Mouse (Mus musculus): Measurements from ENCODE around the gene Cox7b. TPM values are rescaled to one million over a fixed set of nuclear protein-coding genes. Genes with fewer than 3 reads are reported as not detected.

The Cox7b gene
- polyA plus RNA-seq, 1 experiment from 2014 or later: 309 TPM

GRCm38 (mm10) chrX:106045455-106045854 lies 30.0 kb downstream of the Cox7b start:
- 54% methylated on average over 2 of the region's 2 CpGs for WGBS
- Histone ChIP-seq H3K9me3 (ENCODE audit: control insufficient read depth, low read length) (no peaks in the 10 kb centered on the region), H3K27ac (ENCODE audit: low read depth, low read length) (no peak overlapping the region), H3K36me3 (ENCODE audit: control insufficient read depth, insufficient read depth, low read length) (no peaks in the 10 kb centered on the region), H3K9ac (ENCODE audit: low read depth, low read length) (no peak overlapping the region), H3K4me2 (replicated peaks; ENCODE audit: low read depth, low read length) (no peak overlapping the region), H3K4me1 (replicated peaks; ENCODE audit: control insufficient read depth, insufficient read depth, low read length) (no peaks in the 10 kb centered on the region), H3K4me3 (ENCODE audit: low read depth, low read length) (no peak overlapping the region), H3K27me3 (ENCODE audit: control insufficient read depth, insufficient read depth, low read length) (no peaks in the 10 kb centered on the region)
- DNase-seq (ENCODE audit: low spot score) (no peak), ATAC-seq (ENCODE audit: low FRiP score) (no peak)

GRCm38 (mm10) chrX:106045928-106046327 lies 30.4 kb downstream of the Cox7b start:
- ATAC-seq (ENCODE audit: low FRiP score) (no peak), DNase-seq (ENCODE audit: low spot score) (no peak)
- H3K36me3 ChIP-seq (ENCODE audit: control insufficient read depth, insufficient read depth, low read length): no peaks in the 10 kb centered on the region
- WGBS: 71% methylated on average over 9 of the region's 9 CpGs
- no peak overlapping the region for H3K4me3 ChIP-seq (ENCODE audit: low read depth, low read length)
- no peaks in the 10 kb centered on the region for H3K9me3 ChIP-seq (ENCODE audit: control insufficient read depth, low read length)
- H3K4me2 ChIP-seq (replicated peaks; ENCODE audit: low read depth, low read length): no peak overlapping the region
- no peaks in the 10 kb centered on the region for H3K27me3 ChIP-seq (ENCODE audit: control insufficient read depth, insufficient read depth, low read length)
- no peak overlapping the region for H3K9ac ChIP-seq (ENCODE audit: low read depth, low read length)
- no peak overlapping the region for H3K27ac ChIP-seq (ENCODE audit: low read depth, low read length)
- no peaks in the 10 kb centered on the region for H3K4me1 ChIP-seq (replicated peaks; ENCODE audit: control insufficient read depth, insufficient read depth, low read length)

DNA sequence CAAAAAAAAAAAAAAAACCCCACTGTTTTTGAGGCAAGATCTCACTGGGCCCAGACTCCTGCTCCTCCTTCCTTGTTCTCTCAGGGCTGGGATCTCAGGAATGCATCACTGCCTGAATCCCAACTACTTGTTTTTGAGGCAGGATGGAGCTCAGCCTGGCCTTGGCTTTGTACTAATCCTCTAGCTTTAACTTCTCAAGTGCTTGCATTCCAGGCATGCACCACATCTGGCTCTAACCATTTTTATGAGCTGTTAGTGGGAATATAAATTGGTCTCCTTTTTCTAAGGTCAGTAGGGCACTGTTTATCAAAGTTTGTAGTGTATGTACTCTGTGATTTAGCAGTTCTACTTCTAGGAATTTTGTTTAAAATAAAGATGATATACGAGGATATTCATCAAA lies 32.7 kb downstream of the Cox7b start:
- H3K4me2 ChIP-seq (replicated peaks; ENCODE audit: low read depth, low read length): no peak overlapping the region
- H3K4me3 ChIP-seq (ENCODE audit: low read depth, low read length): no peak overlapping the region
- H3K9me3 ChIP-seq (ENCODE audit: control insufficient read depth, low read length): no peaks in the 10 kb centered on the region
- no peak for ATAC-seq (ENCODE audit: low FRiP score)
- no peak overlapping the region for H3K27ac ChIP-seq (ENCODE audit: low read depth, low read length)
- no peaks in the 10 kb centered on the region for H3K4me1 ChIP-seq (replicated peaks; ENCODE audit: control insufficient read depth, insufficient read depth, low read length)
- H3K27me3 ChIP-seq (ENCODE audit: control insufficient read depth, insufficient read depth, low read length): no peaks in the 10 kb centered on the region
- 86% methylated on average over 1 of the region's 1 CpGs for WGBS
- no peak for DNase-seq (ENCODE audit: low spot score)
- no peaks in the 10 kb centered on the region for H3K36me3 ChIP-seq (ENCODE audit: control insufficient read depth, insufficient read depth, low read length)
- no peak overlapping the region for H3K9ac ChIP-seq (ENCODE audit: low read depth, low read length)

Other genes with a start within 250 kb of the Cox7b start
- gene Atrx, start 86.3 kb upstream of the Cox7b start, polyA plus RNA-seq (2014; fragmentation: Nextera tagmentation; extraction: Ambion mirVana): 193 and 234 TPM in 2 replicates
- 47.1 and 55.7 TPM in 2 replicates for gene Magt1, start 3.8 kb upstream of the Cox7b start, polyA plus RNA-seq (2014; fragmentation: Nextera tagmentation; extraction: Ambion mirVana)
- 25.3 and 28.0 TPM in 2 replicates for gene Atp7a, start 11.6 kb downstream of the Cox7b start, polyA plus RNA-seq (2014; fragmentation: Nextera tagmentation; extraction: Ambion mirVana)
- gene Tlr13, start 127.5 kb downstream of the Cox7b start, polyA plus RNA-seq (2014; fragmentation: Nextera tagmentation; extraction: Ambion mirVana): 0.35 and 0.51 TPM in 2 replicates
- gene Pgk1, start 171.4 kb downstream of the Cox7b start, polyA plus RNA-seq (2014; fragmentation: Nextera tagmentation; extraction: Ambion mirVana): 413 and 443 TPM in 2 replicates
- gene Taf9b, start 205.5 kb downstream of the Cox7b start, polyA plus RNA-seq (2014; fragmentation: Nextera tagmentation; extraction: Ambion mirVana): 13.9 and 18.6 TPM in 2 replicates
- not detected in 2 replicates for gene Fnd3c2, start 239.7 kb downstream of the Cox7b start, polyA plus RNA-seq (2014; fragmentation: Nextera tagmentation; extraction: Ambion mirVana)